Mouse (Mus musculus) ES-E14 (cell line): ENCODE results near the gene Rnf216. TPM values are rescaled to one million over a fixed set of nuclear protein-coding genes. Genes with fewer than 3 reads are reported as not detected.

Source experiments
- DNase-seq: peaks from one replicate; pipeline ENCODE4 v3.0.0-alpha.2; 2013; ENCODE audit warnings: low read depth, low spot score
- H3K27ac ChIP-seq: 2 replicates; pipeline ENCODE4 v1.5.1; 2012; ENCODE audit warnings: low read depth, mild to moderate bottlenecking, low read length, moderate library complexity, mixed read lengths; ENCODE audit not compliant: poor library complexity, insufficient read depth, severe bottlenecking
- H3K36me3 ChIP-seq: 2 replicates; pipeline ENCODE4 v1.6.1; 2012; ENCODE audit warnings: mild to moderate bottlenecking, low read length, moderate library complexity, mixed read lengths; ENCODE audit not compliant: control insufficient read depth, poor library complexity, insufficient read depth, severe bottlenecking
- H3K4me1 ChIP-seq, 2 experiments: fragments of 150-350 bp in 1 of 2; sonication (generic) in 1 of 2; 2 replicates each; pipeline ENCODE4 v1.6.1; 2012; ENCODE audit warnings: low read length in 2 of 2, mild to moderate bottlenecking in 1 of 2, mixed read lengths in 1 of 2; ENCODE audit not compliant: control insufficient read depth in 2 of 2, insufficient read depth in 2 of 2, poor library complexity in 1 of 2
- H3K4me3 ChIP-seq, 2 experiments: fragments of 150-350 bp in 1 of 2; sonication (generic) in 1 of 2; 2 replicates each; pipeline ENCODE4 v1.5.1; 2012; ENCODE audit warnings: low read length in 2 of 2, low read depth in 1 of 2, mild to moderate bottlenecking in 1 of 2, mixed read lengths in 1 of 2; ENCODE audit not compliant: insufficient read depth in 1 of 2, poor library complexity in 1 of 2, severe bottlenecking in 1 of 2
- H3K9ac ChIP-seq: 2 replicates; pipeline ENCODE4 v1.6.1; 2012; ENCODE audit warnings: low read depth, mild to moderate bottlenecking, low read length, mixed read lengths; ENCODE audit not compliant: poor library complexity, insufficient read depth, severe bottlenecking
- H3K9me3 ChIP-seq: fragments of 150-350 bp; sonication (generic); 2 replicates; pipeline ENCODE4 v1.6.1; 2012; ENCODE audit warnings: low read depth, mild to moderate bottlenecking, low read length; ENCODE audit not compliant: control insufficient read depth, insufficient read depth
- CHD2 ChIP-seq: IDR thresholded peaks from 2 replicates; pipeline ENCODE4 v1.6.1; 2014; ENCODE audit warnings: mild to moderate bottlenecking, low read depth, low read length, inconsistent platforms
- HCFC1 ChIP-seq: IDR thresholded peaks from 2 replicates; pipeline ENCODE4 v1.6.1; 2012; ENCODE audit warnings: low read length, inconsistent platforms, borderline replicate concordance; ENCODE audit not compliant: insufficient read depth
- MAFK ChIP-seq: IDR thresholded peaks from 2 replicates; pipeline ENCODE4 v1.6.1; 2014; ENCODE audit warnings: mild to moderate bottlenecking, low read depth, low read length, inconsistent platforms; ENCODE audit not compliant: insufficient read depth
- ZC3H11A ChIP-seq: IDR thresholded peaks from 2 replicates; pipeline ENCODE4 v1.6.1; 2012; ENCODE audit warnings: low read depth, mild to moderate bottlenecking, inconsistent platforms, low read length, borderline replicate concordance
- ZNF384 ChIP-seq: IDR thresholded peaks from 2 replicates; pipeline ENCODE4 v1.6.1; 2012; ENCODE audit warnings: low read depth, low read length, inconsistent platforms
- in situ Hi-C, 2 experiments: fragments of 600-800 bp; cut with MboI; formaldehyde crosslinking; loops; one replicate each; pipeline ENCODE4 v1.15.1; 2025; ENCODE audit warnings: low sequenced_read_pairs in 2 of 2, inconsistent platforms in 1 of 2; ENCODE audit not compliant: unreplicated experiment in 2 of 2
- total RNA-seq: library from RNA; depleted of rRNA; stranded (reverse); fragments of 300-350 nt; gene quantifications from 2 replicates; pipeline ENCODE4 v1.2.3, GENCODE M21; 2012

Rnf216 gene
- total RNA-seq, 1 experiment, result 23.8 TPM

- in situ Hi-C loops, result no loop called here
- H3K36me3 ChIP-seq, result peaks cover 20% of the 10 kb centered on the region
- H3K27ac ChIP-seq, result no peak overlapping the region
- no peaks in the 10 kb centered on the region for H3K4me1 ChIP-seq
- no peaks in the 10 kb centered on the region for H3K9me3 ChIP-seq
- DNase-seq, result peak; percentile 47
- H3K9ac ChIP-seq, result no peak overlapping the region
- H3K4me3 ChIP-seq, result no peak overlapping the region
- TF ChIP-seq ZC3H11A (peak; percentile 17; the same call in 1 of the 2 replicates), MAFK (no peak)
Measured at GRCm38 (mm10) chr5:143084898-143085297, 27.9 kb downstream of the Rnf216 start.

GRCm38 (mm10) chr5:143079806-143080205 lies 33.0 kb downstream of the Rnf216 start:
- H3K9ac ChIP-seq, result no peak overlapping the region

GRCm38 (mm10) chr5:143076603-143077143 lies 36.1 kb downstream of the Rnf216 start:
- Histone ChIP-seq H3K4me1 (no peaks in the 10 kb centered on the region; a peak in 1 of 4 replicates), H3K9me3 (no peaks in the 10 kb centered on the region), H3K4me3 (no peak overlapping the region), H3K36me3 (peaks cover 16% of the 10 kb centered on the region), H3K27ac (no peak overlapping the region), H3K9ac (no peak overlapping the region)
- no peak for DNase-seq
- no peak for TF ChIP-seq MAFK
- TF ChIP-seq ZC3H11A, result no peak
- TF ChIP-seq HCFC1, result no peak
- TF ChIP-seq ZNF384, result no peak
- no peak for TF ChIP-seq CHD2
- in situ Hi-C loops, result no loop called here

More at GRCm38 (mm10) chr5:143079806-143080205, 33.0 kb downstream of the Rnf216 start:
- H3K27ac ChIP-seq, result no peak overlapping the region
- H3K36me3 ChIP-seq, result peaks cover 19% of the 10 kb centered on the region
- in situ Hi-C loops, result no loop called here
- no peaks in the 10 kb centered on the region for H3K4me1 ChIP-seq
- H3K4me3 ChIP-seq, result no peak overlapping the region
- DNase-seq, result no peak
- TF ChIP-seq ZNF384 (no peak), MAFK (no peak), CHD2 (no peak), ZC3H11A (no peak), HCFC1 (no peak)
- no peaks in the 10 kb centered on the region for H3K9me3 ChIP-seq

- in situ Hi-C loops, result no loop called here
- Histone ChIP-seq H3K4me1 (no peaks in the 10 kb centered on the region; a peak in 1 of 4 replicates), H3K9me3 (no peaks in the 10 kb centered on the region), H3K4me3 (no peak overlapping the region), H3K9ac (no peak overlapping the region), H3K27ac (no peak overlapping the region), H3K36me3 (peaks cover 14% of the 10 kb centered on the region)
- DNase-seq, result no peak
- TF ChIP-seq MAFK (no peak), ZC3H11A (no peak), ZNF384 (no peak), HCFC1 (no peak), CHD2 (no peak)
Measured at GRCm38 (mm10) chr5:143075987-143076386, 36.8 kb downstream of the Rnf216 start.

- H3K27ac ChIP-seq, result no peak overlapping the region
- in situ Hi-C loops, result no loop called here
- H3K4me3 ChIP-seq, result no peak overlapping the region
- peaks cover 21% of the 10 kb centered on the region for H3K36me3 ChIP-seq
- no peak for DNase-seq
- no peak for TF ChIP-seq HCFC1
- no peak for TF ChIP-seq CHD2
- no peaks in the 10 kb centered on the region; a peak in 1 of 4 replicates for H3K4me1 ChIP-seq
- H3K9ac ChIP-seq, result no peak overlapping the region
- no peaks in the 10 kb centered on the region for H3K9me3 ChIP-seq
Measured at GRCm38 (mm10) chr5:143069048-143069447, 43.7 kb downstream of the Rnf216 start.
